Mouse (Mus musculus): Measurements from ENCODE around the gene Gipc3.
A peak's percentile ranks its signal among the peaks of the same experiment; 100 is the strongest.

Gipc3 gene

GRCm38 (mm10) chr10:81367207-81367495 is 24.1 kb upstream of the Gipc3 start:
- no peak for DNase-seq (ENCODE audit: low read depth, low spot score)

- DNase-seq (ENCODE audit: low read depth, low spot score), result no peak
Measured at GRCm38 (mm10) chr10:81366477-81367206, 23.6 kb upstream of the Gipc3 start.

DNA sequence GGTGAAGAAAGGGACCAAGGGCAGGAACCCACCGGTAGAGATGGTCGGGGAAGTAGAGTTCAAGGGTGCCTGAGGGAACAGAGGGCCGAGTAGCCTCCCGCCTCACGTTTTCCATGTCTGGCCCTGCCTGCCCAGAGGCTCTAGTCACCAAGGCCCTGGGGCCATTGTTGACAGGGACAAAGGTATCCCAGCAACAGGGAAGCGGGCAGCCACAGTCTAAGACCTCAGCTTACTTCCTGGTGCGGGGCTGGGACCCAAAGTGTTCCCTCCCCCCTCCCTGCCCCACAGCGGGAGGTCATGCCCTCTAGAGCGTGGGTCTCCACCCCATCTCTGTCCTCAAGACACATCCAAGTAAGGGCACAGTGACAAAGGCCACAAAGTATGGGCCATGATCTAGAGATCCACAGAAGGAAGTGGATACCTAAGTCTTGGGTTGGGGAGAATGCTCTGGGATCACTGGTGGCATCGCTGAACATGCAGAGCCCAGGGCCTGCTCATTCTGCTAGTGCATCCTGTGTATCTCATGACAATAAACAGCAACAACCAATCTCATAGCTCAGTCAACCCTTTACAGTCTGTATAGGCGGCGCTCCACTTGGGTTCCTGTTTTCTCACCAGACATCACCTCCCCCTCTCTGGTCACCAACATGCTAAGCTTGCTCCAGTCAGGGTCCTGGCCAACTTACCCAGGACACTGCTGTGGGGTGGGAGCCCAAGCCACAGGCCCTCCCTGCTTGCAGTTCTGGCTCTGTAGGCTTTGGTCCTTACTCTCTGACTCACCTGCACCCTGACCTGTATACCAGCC is 22.8 kb upstream of the Gipc3 start, which contains the start of gene 4930404N11Rik:
TSS of gene 4930404N11Rik (minus strand) at position 145 of the 805 bp plus-strand sequence.
- DNase-seq (ENCODE audit: low read depth, low spot score), result no peak

GRCm38 (mm10) chr10:81365073-81365472 is 22.0 kb upstream of the Gipc3 start:
- no peak for DNase-seq (ENCODE audit: low read depth, low spot score)

- no peak for DNase-seq (ENCODE audit: low read depth, low spot score)
Measured at GRCm38 (mm10) chr10:81364666-81365065, 21.6 kb upstream of the Gipc3 start.

DNA sequence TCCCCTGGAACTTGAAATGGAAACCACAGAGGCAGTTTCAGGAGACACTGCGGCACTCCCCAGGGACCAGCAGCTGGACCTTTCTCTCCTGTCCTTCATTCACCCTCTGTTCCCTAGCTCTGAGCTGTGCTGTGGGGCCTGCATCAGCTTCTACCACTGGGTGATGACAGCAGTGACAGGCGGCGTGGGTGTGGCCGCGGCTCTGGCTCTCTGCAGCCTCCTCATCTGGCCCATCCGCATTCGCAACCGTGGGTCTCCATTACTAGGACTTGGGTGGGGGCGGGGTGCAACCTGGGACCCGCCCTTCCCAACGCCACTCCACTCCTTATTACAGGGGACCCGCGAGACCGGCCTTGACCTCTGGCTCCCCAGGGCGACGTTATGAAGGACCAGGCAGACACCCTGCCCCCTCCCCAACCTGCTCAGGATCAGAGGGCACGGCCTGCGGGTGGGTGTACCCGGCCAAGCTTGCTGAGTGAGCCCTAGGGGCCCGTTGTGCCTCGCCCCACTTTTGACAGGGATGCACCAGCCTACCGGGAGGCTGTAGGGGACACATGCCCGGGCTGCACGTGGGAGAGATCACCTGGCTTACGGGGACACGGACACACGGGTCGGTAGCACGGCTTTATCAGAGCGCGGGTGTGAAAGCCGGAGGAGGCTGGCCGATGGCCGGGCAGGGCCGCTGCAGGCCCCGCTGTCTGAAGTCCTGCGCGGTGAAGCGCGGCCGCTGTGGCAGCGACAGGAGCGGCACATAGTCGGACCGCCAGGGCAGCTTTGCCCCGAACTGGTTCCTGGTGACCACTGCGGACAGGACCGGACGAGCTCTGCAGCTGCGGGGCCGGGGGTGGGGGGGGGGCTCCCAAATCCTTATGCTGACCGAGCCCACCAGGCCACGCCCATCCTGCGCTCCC is 20.6 kb upstream of the Gipc3 start:
- DNase-seq (ENCODE audit: low read depth, low spot score), result no peak

GRCm38 (mm10) chr10:81362336-81362949 is 19.4 kb upstream of the Gipc3 start:
- no peak for DNase-seq (ENCODE audit: low read depth, low spot score)

GRCm38 (mm10) chr10:81360721-81361120 is 17.7 kb upstream of the Gipc3 start:
- DNase-seq (ENCODE audit: low read depth, low spot score), result no peak

GRCm38 (mm10) chr10:81358841-81359240 is 15.8 kb upstream of the Gipc3 start:
- no peak for DNase-seq (ENCODE audit: low read depth, low spot score)

DNA sequence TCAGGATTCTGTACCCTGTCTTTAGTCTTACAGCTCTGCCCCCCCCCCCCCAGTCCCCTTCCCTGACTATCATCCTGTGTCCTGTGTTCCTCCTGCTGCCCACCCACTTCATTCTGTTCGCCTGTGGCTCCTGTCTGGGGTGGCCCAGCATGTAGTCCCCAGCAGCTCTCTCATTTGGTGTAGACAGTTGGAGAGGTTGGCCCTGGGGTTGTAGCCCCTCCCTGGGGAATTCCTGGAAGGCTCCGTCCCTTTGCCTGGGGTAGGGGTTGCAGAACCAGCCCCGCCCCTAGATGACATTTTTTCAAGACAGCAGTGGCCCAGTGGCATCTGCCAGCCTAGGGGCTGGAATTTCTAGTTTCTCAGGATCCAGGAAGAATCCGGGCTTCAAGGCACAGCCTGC is 15.1 kb upstream of the Gipc3 start:
- no peak for DNase-seq (ENCODE audit: low read depth, low spot score)

- DNase-seq (ENCODE audit: low read depth, low spot score), result peak; percentile 62
Measured at GRCm38 (mm10) chr10:81356991-81357844, 14.2 kb upstream of the Gipc3 start, which contains the start of gene Mfsd12. Gene Mfsd12, plus strand, starts transcription at chr10:81357491.

- no peak for DNase-seq (ENCODE audit: low read depth, low spot score)
Measured at GRCm38 (mm10) chr10:81356352-81356990, 13.4 kb upstream of the Gipc3 start.

DNA sequence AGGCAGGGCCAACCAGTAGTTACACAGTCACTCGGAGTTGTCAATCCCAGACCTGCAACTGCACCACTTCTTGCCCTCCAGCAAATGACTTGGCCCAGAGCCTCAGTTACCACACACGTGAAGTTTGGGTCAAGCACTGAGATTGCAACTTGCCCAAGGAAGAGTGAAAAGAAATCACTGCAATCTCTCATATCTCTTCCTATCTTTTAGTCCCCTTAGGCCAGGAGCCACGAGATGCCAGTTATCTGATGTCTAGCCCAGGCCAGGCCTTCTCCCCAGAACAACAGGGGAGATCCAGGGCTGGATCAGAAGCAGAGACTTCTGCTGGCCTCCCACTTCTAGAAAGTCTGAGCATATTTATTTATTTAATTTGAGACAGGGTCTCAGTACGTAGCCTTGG is 12.5 kb upstream of the Gipc3 start:
- no peak for DNase-seq (ENCODE audit: low read depth, low spot score)

- DNase-seq (ENCODE audit: low read depth, low spot score), result no peak
Measured at GRCm38 (mm10) chr10:81354738-81355477, 11.8 kb upstream of the Gipc3 start.

GRCm38 (mm10) chr10:81351678-81352291 is 8.7 kb upstream of the Gipc3 start:
- DNase-seq (ENCODE audit: low read depth, low spot score), result no peak

- peak; percentile 94 for DNase-seq (ENCODE audit: low read depth, low spot score)
Measured at GRCm38 (mm10) chr10:81350351-81351063, 7.4 kb upstream of the Gipc3 start, which contains the start of gene Hmg20b. Gene Hmg20b, minus strand, starts transcription at chr10:81350480.

GRCm38 (mm10) chr10:81349961-81350350 is 6.9 kb upstream of the Gipc3 start:
- DNase-seq (ENCODE audit: low read depth, low spot score), result no peak

DNA sequence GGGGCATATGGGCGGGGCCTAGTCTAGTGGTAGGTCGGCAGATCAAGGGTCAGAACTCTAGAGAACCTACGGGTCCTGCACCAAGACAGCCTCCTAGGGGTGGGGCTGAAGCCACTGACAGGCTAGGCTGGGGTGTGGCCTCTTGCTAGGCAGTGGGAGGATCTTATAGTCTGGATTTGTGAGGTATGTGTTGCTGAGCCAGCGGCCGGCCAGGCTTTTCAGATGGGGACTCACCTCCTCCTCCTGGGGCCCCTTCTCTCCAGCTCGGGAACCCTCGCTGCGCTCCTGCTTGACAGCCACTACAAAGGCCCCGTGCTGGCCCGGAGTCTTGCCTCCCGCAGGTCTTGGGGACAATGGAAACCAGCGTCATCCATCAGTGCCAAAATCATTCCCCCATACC is 6.1 kb upstream of the Gipc3 start:
- no peak for DNase-seq (ENCODE audit: low read depth, low spot score)
